Mouse (Mus musculus) limb, embryonic 14.5 days (tissue): Measurements from ENCODE around the gene Smarcc1. TPM values are rescaled to one million over a fixed set of nuclear protein-coding genes. Genes with fewer than 3 reads are reported as not detected.
"Not testable (repeated sequence)": the region's sequence is repeated elsewhere in the genome, so short reads cannot be mapped to it uniquely, and the experiment has no call there.

Source experiments
- ATAC-seq: fragments of 200-750 bp; cut with Nextera tagmentation; 2 replicates; pipeline ENCODE4 v1.8.0; 2017; ENCODE audit warnings: low read depth, moderate number of reproducible peaks, moderate TSS enrichment; ENCODE audit not compliant: low FRiP score
- DNase-seq: peaks from one replicate; pipeline ENCODE4 v3.0.0-alpha.2; 2015; ENCODE audit warnings: low spot score
- H3K27ac ChIP-seq: fragments of 300-500 bp; sonication (generic); replicated peaks from 2 replicates; pipeline ENCODE4 v1.5.1; 2014; ENCODE audit warnings: low read depth, mild to moderate bottlenecking, low read length, moderate library complexity, mixed read lengths
- H3K27me3 ChIP-seq: fragments of 300-500 bp; sonication (generic); 2 replicates; pipeline ENCODE4 v1.6.1; 2014; ENCODE audit warnings: low read length, mixed read lengths; ENCODE audit not compliant: control insufficient read depth, insufficient read depth
- H3K36me3 ChIP-seq: fragments of 300-500 bp; sonication (generic); 2 replicates; pipeline ENCODE4 v1.6.1; 2014; ENCODE audit warnings: mild to moderate bottlenecking, low read length, moderate library complexity, mixed read lengths; ENCODE audit not compliant: control insufficient read depth, insufficient read depth
- H3K4me1 ChIP-seq: fragments of 300-500 bp; sonication (generic); 2 replicates; pipeline ENCODE4 v1.6.1; 2014; ENCODE audit warnings: antibody characterized with exemption, low read length, mixed read lengths; ENCODE audit not compliant: control insufficient read depth, insufficient read depth
- H3K4me2 ChIP-seq: fragments of 300-500 bp; sonication (generic); replicated peaks from 2 replicates; pipeline ENCODE4 v1.6.1; 2014; ENCODE audit warnings: low read depth, mild to moderate bottlenecking, low read length, moderate library complexity; ENCODE audit not compliant: severe bottlenecking
- H3K4me3 ChIP-seq: fragments of 300-500 bp; sonication (generic); replicated peaks from 2 replicates; pipeline ENCODE4 v1.5.1; 2014; ENCODE audit warnings: low read length
- H3K9ac ChIP-seq: fragments of 300-500 bp; sonication (generic); 2 replicates; pipeline ENCODE4 v1.6.1; 2014; ENCODE audit warnings: mild to moderate bottlenecking, low read depth, low read length, moderate library complexity; ENCODE audit not compliant: severe bottlenecking
- H3K9me3 ChIP-seq: fragments of 300-500 bp; sonication (generic); 2 replicates; pipeline ENCODE4 v1.6.1; 2016; ENCODE audit warnings: low read length; ENCODE audit not compliant: control insufficient read depth
- POLR2A ChIP-seq: fragments of 200-500 bp; IDR thresholded peaks from 2 replicates; pipeline ENCODE4 v1.8.0; 2012; ENCODE audit warnings: inconsistent platforms, mild to moderate bottlenecking, moderate library complexity, borderline replicate concordance; ENCODE audit not compliant: insufficient read depth, insufficient read length; ENCODE audit errors: extremely low read depth
- WGBS: fragments of 180-500 bp; shearing (Covaris S2); extraction: QIAGEN DNeasy Blood & Tissue Kit; methylation state at CpG from one replicate; pipeline ENCODE4 v1.1.7; 2014; 5-methylcytosine and 5-hydroxymethylcytosine counted together
- polyA plus RNA-seq, 2 experiments: library from polyadenylated mRNA; depleted of rRNA in 1 of 2; stranded (reverse) in 1 of 2; unstranded in 1 of 2; fragments of >200 nt; fragmentation: Nextera tagmentation in 1 of 2; extraction: Ambion mirVana in 1 of 2; gene quantifications; 2 replicates each; pipeline versions ENCODE4 v1.2.1 to v1.2.3; 2012 to 2014

Gene Smarcc1
- 67.2 and 72.8 TPM in 2 replicates for polyA plus RNA-seq (2012; rRNA removed)
- polyA plus RNA-seq (2014; fragmentation: Nextera tagmentation; extraction: Ambion mirVana) = 132 and 144 TPM in 2 replicates

DNA sequence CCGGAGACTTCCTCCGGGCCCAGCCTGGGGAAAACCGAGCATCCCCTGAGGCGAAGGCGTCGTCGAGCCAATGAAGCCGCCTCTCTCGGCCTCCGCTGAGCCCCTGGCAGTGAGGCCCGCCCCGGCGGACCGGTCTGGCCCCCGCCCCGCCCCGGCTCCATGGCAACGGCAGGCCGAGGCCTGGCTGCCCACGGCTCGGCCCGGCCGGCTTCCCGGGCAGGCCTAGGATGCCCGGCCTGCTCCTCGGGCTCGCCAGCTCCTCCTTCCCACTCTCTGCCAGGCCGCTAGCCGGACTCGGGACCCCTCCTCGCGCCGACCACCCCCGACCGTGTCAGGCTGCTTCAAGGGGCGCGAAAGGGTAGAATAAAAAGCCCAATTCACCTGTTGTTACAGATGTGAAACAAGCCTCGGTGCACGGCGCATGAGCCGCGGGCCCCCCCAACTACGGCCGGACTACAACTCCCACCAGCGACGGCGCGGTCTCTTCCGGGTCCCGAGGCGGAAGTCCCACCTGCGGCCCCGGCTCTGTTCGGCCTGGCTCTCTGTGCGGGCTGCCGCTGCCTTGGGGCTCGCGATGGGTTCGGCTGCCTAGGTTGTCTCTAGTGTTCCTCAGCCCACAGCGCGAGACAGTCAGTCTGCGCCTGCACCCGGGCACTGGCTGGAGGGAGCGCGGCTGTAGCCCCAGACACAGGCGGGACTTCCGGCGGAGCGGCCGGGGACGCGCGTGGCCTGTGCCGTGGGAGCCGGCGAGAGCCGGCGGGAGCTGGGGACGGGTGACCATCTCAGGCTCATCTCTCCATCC, at the start of gene Smarcc1:
Gene Smarcc1, plus strand, starts transcription at position 732 of the 802 bp plus-strand sequence.
- H3K9ac ChIP-seq = peak within 1 kb of the TSS; percentile 94
- no peaks in the 10 kb centered on the region for H3K27me3 ChIP-seq
- H3K36me3 ChIP-seq = peaks cover 36% of the 10 kb centered on the region
- no peaks in the 10 kb centered on the region for H3K9me3 ChIP-seq
- peak; percentile 96 for ATAC-seq
- peak; percentile 78; the same call in 1 of the 2 replicates for TF ChIP-seq POLR2A
- peak within 1 kb of the TSS; percentile 94 for H3K27ac ChIP-seq
- 0 out of 2 replicates have a peak, but pooled peaks cover 8% of the 10 kb centered on the region for H3K4me1 ChIP-seq
- peak; percentile 94 for DNase-seq
- H3K4me3 ChIP-seq = peak within 1 kb of the TSS; percentile 87
- peak within 1 kb of the TSS; percentile 59 for H3K4me2 ChIP-seq
- WGBS = 2% methylated on average over 62 of the region's 79 CpGs

DNA sequence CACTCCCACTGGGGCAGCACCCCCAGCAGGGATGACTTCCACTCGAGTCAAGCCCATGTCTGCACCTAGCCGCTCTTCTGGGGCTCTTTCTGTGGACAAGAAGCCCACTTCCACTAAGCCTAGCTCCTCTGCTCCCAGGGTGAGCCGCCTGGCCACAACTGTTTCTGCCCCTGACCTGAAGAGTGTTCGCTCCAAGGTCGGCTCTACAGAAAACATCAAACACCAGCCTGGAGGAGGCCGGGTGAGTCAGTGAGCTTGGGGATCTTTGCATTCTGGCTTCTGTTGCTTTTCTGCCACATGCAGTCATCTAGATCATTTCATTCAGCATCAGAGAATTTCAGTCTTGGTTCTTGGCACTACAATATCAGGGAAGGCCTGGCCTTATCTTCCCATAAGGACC, 48.8 kb upstream of the Smarcc1 start:
- Histone ChIP-seq H3K27ac (no peak overlapping the region), H3K9me3 (no peaks in the 10 kb centered on the region), H3K4me2 (no peak overlapping the region), H3K36me3 (peaks cover 64% of the 10 kb centered on the region), H3K9ac (no peak overlapping the region), H3K27me3 (no peaks in the 10 kb centered on the region), H3K4me1 (no peaks in the 10 kb centered on the region), H3K4me3 (no peak overlapping the region)
- ATAC-seq (no peak), DNase-seq (no peak)
- no peak for TF ChIP-seq POLR2A
- WGBS = 83% methylated on average over 6 of the region's 6 CpGs

DNA sequence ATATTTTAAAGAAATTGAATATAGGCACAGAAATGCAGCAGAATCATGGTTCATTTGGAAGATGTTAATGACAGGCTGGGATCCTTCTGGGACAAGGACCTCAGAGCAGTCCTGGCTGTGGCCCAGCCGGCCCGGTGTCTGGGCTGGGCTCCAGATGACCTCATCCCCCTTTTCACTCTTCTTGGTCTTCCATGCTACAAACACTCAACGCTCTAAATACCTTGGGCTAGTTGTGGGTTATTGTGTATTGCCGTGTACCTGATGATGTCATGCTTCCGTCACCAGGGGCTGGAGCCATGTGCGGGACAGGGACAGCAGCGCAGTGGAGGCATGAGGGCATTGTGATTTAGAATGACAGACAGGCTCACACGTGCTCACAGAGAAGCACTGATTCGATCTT, 47.1 kb upstream of the Smarcc1 start:
- Histone ChIP-seq H3K27me3 (no peaks in the 10 kb centered on the region), H3K9ac (no peak overlapping the region), H3K9me3 (no peaks in the 10 kb centered on the region), H3K27ac (no peak overlapping the region), H3K4me3 (no peak overlapping the region), H3K4me2 (no peak overlapping the region), H3K36me3 (peaks cover 61% of the 10 kb centered on the region), H3K4me1 (no peaks in the 10 kb centered on the region)
- ATAC-seq (no peak), DNase-seq (peak; percentile 20)
- no peak for TF ChIP-seq POLR2A
- WGBS = 85% methylated on average over 9 of the region's 9 CpGs

DNA sequence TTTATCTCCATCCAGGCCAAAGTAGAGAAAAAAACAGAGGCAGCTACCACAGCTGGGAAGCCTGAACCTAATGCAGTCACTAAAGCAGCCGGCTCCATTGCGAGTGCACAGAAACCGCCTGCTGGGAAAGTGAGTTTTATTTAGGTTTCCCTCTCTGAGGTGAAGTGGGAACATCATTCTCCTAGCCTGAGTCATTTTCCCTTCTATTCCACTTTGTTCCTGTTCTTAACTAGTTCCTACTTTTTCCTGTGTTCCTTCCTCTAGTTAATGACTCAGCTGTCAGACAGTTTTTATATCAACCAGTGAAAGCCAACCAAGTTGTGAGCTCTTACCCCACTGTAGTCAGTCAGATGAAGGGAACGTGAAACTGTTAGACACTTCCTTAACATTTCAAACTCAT, 46.5 kb upstream of the Smarcc1 start:
- Histone ChIP-seq H3K9me3 (no peaks in the 10 kb centered on the region), H3K4me3 (no peak overlapping the region), H3K4me1 (no peaks in the 10 kb centered on the region), H3K36me3 (peaks cover 61% of the 10 kb centered on the region), H3K4me2 (no peak overlapping the region), H3K9ac (no peak overlapping the region), H3K27me3 (no peaks in the 10 kb centered on the region), H3K27ac (no peak overlapping the region)
- TF ChIP-seq POLR2A = no peak
- DNase-seq (no peak), ATAC-seq (no peak)
- 79% methylated on average over 4 of the region's 4 CpGs for WGBS

DNA sequence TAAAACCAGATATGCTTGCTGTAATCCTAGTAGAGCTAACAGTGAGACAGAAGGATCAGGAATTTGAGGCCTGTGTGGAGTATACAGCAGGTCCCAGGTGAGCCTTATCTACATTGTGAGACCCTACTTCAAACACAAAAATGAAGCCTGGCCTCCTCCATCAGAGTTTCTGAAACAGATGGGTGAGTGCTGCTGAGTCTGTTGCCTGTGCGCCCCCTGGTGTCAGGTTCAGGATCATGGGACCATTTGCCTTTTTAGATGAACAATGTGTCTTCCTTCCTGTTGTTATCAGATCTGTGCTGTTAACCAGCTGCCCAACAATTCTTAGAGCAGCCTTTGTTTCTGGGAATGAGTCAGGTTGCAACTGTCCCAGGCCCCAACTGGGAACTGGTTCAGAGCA, 45.7 kb upstream of the Smarcc1 start:
- 0% methylated on average over 1 of the region's 1 CpGs for WGBS
- TF ChIP-seq POLR2A = no peak
- no peak overlapping the region for H3K27ac ChIP-seq
- H3K9ac ChIP-seq = no peak overlapping the region
- H3K36me3 ChIP-seq = peaks cover 59% of the 10 kb centered on the region
- H3K4me2 ChIP-seq = no peak overlapping the region
- ATAC-seq (no peak), DNase-seq (peak; percentile 68)
- no peaks in the 10 kb centered on the region for H3K4me1 ChIP-seq
- H3K4me3 ChIP-seq = no peak overlapping the region
- no peaks in the 10 kb centered on the region for H3K9me3 ChIP-seq
- no peaks in the 10 kb centered on the region for H3K27me3 ChIP-seq

DNA sequence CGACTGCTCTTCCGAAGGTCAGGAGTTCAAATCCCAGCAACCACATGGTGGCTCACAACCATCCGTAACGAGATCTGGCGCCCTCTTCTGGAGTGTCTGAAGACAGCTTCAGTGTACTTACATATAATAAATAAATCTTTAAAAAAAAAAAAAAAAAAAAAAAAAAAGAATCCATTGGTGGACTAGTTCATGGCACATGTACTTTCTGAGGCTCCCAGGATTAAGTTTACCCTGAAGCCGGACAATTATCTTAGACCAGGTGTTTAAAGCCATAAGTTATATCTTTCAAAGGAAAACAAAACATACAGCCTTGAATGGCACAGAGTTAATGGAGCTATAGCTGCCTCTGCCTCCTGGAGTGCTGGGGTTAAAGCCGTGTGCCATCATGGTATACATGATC, 41.0 kb upstream of the Smarcc1 start:
- not testable (repeated sequence) for DNase-seq, H3K4me1 ChIP-seq, H3K27ac ChIP-seq, H3K9me3 ChIP-seq, H3K4me2 ChIP-seq, ATAC-seq, H3K4me3 ChIP-seq, H3K9ac ChIP-seq, H3K27me3 ChIP-seq
- WGBS = 85% methylated on average over 4 of the region's 7 CpGs
- peaks cover 53% of the 10 kb centered on the region for H3K36me3 ChIP-seq
